Mouse (Mus musculus): ENCODE data around the gene Trappc6a. TPM values are rescaled to one million over a fixed set of nuclear protein-coding genes. Genes with fewer than 3 reads are reported as not detected.
A peak's percentile ranks its signal among the peaks of the same experiment; 100 is the strongest.

Trappc6a gene
- polyA plus RNA-seq, 1 experiment from 2014 or later, result 36.5 TPM

GRCm38 (mm10) chr7:19523017-19523756 is 15.0 kb downstream of the Trappc6a start:
- TF ChIP-seq CTCF (IDR thresholded peaks at IDR 0.05), result no peak
- DNase-seq (ENCODE audit: low read depth, low spot score) (no peak), ATAC-seq (no peak)
- POLR2A ChIA-PET, result no interaction called here
- H3K27me3 ChIP-seq, result peaks cover 30% of the 10 kb centered on the region
- CTCF ChIA-PET, result no interaction called here
- in situ Hi-C loops (cut with MboI; ENCODE audit: low pct_unique_long_range_greater_than_20kb), result no loop called here

GRCm38 (mm10) chr7:19523757-19524419 is 15.7 kb downstream of the Trappc6a start:
- no peak for TF ChIP-seq CTCF (IDR thresholded peaks at IDR 0.05)
- in situ Hi-C loops (cut with MboI; ENCODE audit: low pct_unique_long_range_greater_than_20kb), result no loop called here
- H3K27me3 ChIP-seq, result peaks cover 30% of the 10 kb centered on the region
- CTCF ChIA-PET, result no interaction called here
- DNase-seq (ENCODE audit: low read depth, low spot score) (no peak), ATAC-seq (peak; percentile 16)
- POLR2A ChIA-PET, result no interaction called here

GRCm38 (mm10) chr7:19524420-19525104 is 16.4 kb downstream of the Trappc6a start:
- peaks cover 30% of the 10 kb centered on the region for H3K27me3 ChIP-seq
- in situ Hi-C loops (cut with MboI; ENCODE audit: low pct_unique_long_range_greater_than_20kb), result no loop called here
- DNase-seq (ENCODE audit: low read depth, low spot score) (no peak), ATAC-seq (no peak)
- POLR2A ChIA-PET, result no interaction called here
- CTCF ChIA-PET, result no interaction called here
- no peak for TF ChIP-seq CTCF (IDR thresholded peaks at IDR 0.05)

- peaks cover 30% of the 10 kb centered on the region for H3K27me3 ChIP-seq
- ChIA-PET CTCF (no interaction called here), POLR2A (no interaction called here)
- DNase-seq (ENCODE audit: low read depth, low spot score) (no peak), ATAC-seq (no peak)
- in situ Hi-C loops (cut with MboI; ENCODE audit: low pct_unique_long_range_greater_than_20kb), result no loop called here
- TF ChIP-seq CTCF (IDR thresholded peaks at IDR 0.05), result no peak
These were observed 16.9 kb downstream of the Trappc6a start for GRCm38 (mm10) chr7:19525105-19525481.

GRCm38 (mm10) chr7:19531077-19531476 is 22.9 kb downstream of the Trappc6a start:
- no peak for ATAC-seq

GRCm38 (mm10) chr7:19532240-19532639 is 24.0 kb downstream of the Trappc6a start:
- no peak for DNase-seq (ENCODE audit: low read depth, low spot score)
- ChIA-PET POLR2A (no interaction called here), CTCF (interaction anchor here (1.0 to 2.3 kb wide), 3 partner anchors 9 to 14 kb away, joined by 3 to 7 read pairs (median 4); partner anchors contain the start of gene Nkpd1)
- no peak for TF ChIP-seq CTCF (IDR thresholded peaks at IDR 0.05)
- in situ Hi-C loops (cut with MboI; ENCODE audit: low pct_unique_long_range_greater_than_20kb), result no loop called here
- no peak for ATAC-seq
- H3K27me3 ChIP-seq, result no peaks in the 10 kb centered on the region

More at GRCm38 (mm10) chr7:19531077-19531476, 22.9 kb downstream of the Trappc6a start:
- POLR2A ChIA-PET, result no interaction called here
- CTCF ChIA-PET, result interaction anchor here (1.0 to 2.3 kb wide), 2 partner anchors 10 to 13 kb away, joined by 3 to 7 read pairs; partner anchors contain the start of gene Nkpd1
- DNase-seq (ENCODE audit: low read depth, low spot score), result no peak
- H3K27me3 ChIP-seq, result no peaks in the 10 kb centered on the region
- no peak for TF ChIP-seq CTCF (IDR thresholded peaks at IDR 0.05)
- in situ Hi-C loops (cut with MboI; ENCODE audit: low pct_unique_long_range_greater_than_20kb), result no loop called here

- DNase-seq (ENCODE audit: low read depth, low spot score) (no peak), ATAC-seq (no peak)
- in situ Hi-C loops (cut with MboI; ENCODE audit: low pct_unique_long_range_greater_than_20kb), result no loop called here
- TF ChIP-seq CTCF (IDR thresholded peaks at IDR 0.05), result no peak
- CTCF ChIA-PET, result interaction anchor here (1.0 kb wide), 1 partner anchor 39 kb away, joined by 3 read pairs; no protein-coding TSS in a partner anchor
- H3K27me3 ChIP-seq, result no peaks in the 10 kb centered on the region
- POLR2A ChIA-PET, result no interaction called here
These were observed 26.5 kb downstream of the Trappc6a start for GRCm38 (mm10) chr7:19534676-19535075.

GRCm38 (mm10) chr7:19540771-19541566 is 32.8 kb downstream of the Trappc6a start:
- ChIA-PET CTCF (interaction anchor here (1.3 to 1.7 kb wide), 2 partner anchors 9 to 12 kb away, joined by 3 to 7 read pairs; no protein-coding TSS in a partner anchor), POLR2A (interaction anchor here (1.4 kb wide), 1 partner anchor 20 kb away, joined by 4 read pairs; no protein-coding TSS in a partner anchor)
- ATAC-seq (no peak), DNase-seq (ENCODE audit: low read depth, low spot score) (no peak)
- H3K27me3 ChIP-seq, result no peaks in the 10 kb centered on the region
- in situ Hi-C loops (cut with MboI; ENCODE audit: low pct_unique_long_range_greater_than_20kb), result no loop called here
- TF ChIP-seq CTCF (IDR thresholded peaks at IDR 0.05), result no peak

GRCm38 (mm10) chr7:19541681-19542154 is 33.5 kb downstream of the Trappc6a start:
- no peaks in the 10 kb centered on the region for H3K27me3 ChIP-seq
- POLR2A ChIA-PET, result no interaction called here
- TF ChIP-seq CTCF (IDR thresholded peaks at IDR 0.05), result no peak
- CTCF ChIA-PET, result interaction anchor here (1.3 to 1.7 kb wide), 3 partner anchors 10 to 17 kb away, joined by 3 to 7 read pairs (median 4); no protein-coding TSS in a partner anchor
- in situ Hi-C loops (cut with MboI; ENCODE audit: low pct_unique_long_range_greater_than_20kb), result no loop called here
- DNase-seq (ENCODE audit: low read depth, low spot score) (no peak), ATAC-seq (no peak)

- in situ Hi-C loops (cut with MboI; ENCODE audit: low pct_unique_long_range_greater_than_20kb), result no loop called here
- POLR2A ChIA-PET, result no interaction called here
- DNase-seq (ENCODE audit: low read depth, low spot score), result no peak
- no peaks in the 10 kb centered on the region for H3K27me3 ChIP-seq
- no peak for ATAC-seq
- TF ChIP-seq CTCF (IDR thresholded peaks at IDR 0.05), result no peak
- CTCF ChIA-PET, result interaction anchor here (1.3 to 1.7 kb wide), 3 partner anchors 11 to 17 kb away, joined by 3 to 7 read pairs (median 4); no protein-coding TSS in a partner anchor
These were observed 34.0 kb downstream of the Trappc6a start for GRCm38 (mm10) chr7:19542155-19542691.

Data from Patski (cell line).